In genomic region chr16:85503416-85503815, GRCm38 (mm10) we compare ENCODE assay signal across 21 mouse cellular contexts. TPM values are rescaled to one million over a fixed set of nuclear protein-coding genes. Genes with fewer than 3 reads are reported as not detected.
DNase-seq lines count a peak whose midpoint lies in the region; ATAC-seq lines count a peak whose summit lies in the region.
"Had no signal": no experiment of that assay in that cellular context is flagged by ENCODE, and none has a peak within 500 bp of the region (broad histone marks: within the 10 kb centered on the region; RNA-seq: fewer than 3 reads in every experiment).

No protein-coding gene starts in this region.

- H3K9me3 ChIP-seq in embryonic facial prominence, embryonic 10.5 days, result no peaks in the 10 kb centered on the region
- no peaks in the 10 kb centered on the region for H3K9me3 ChIP-seq in hindbrain, embryonic 14.5 days (ENCODE audit: control insufficient read depth, low read length)
- H3K9me3 ChIP-seq: embryonic facial prominence, embryonic 13.5 days; embryonic facial prominence, embryonic 15.5 days; forebrain, embryonic 10.5 days; forebrain, embryonic 12.5 days had no signal

- WGBS in embryonic facial prominence, embryonic 10.5 days, result 84% methylated on average over 5 of the region's 5 CpGs
- 74% methylated on average over 5 of the region's 5 CpGs for WGBS in hindbrain, embryonic 14.5 days

- DNase-seq in right cerebral cortex, adult 18-20 months, result peak; percentile 5
- DNase-seq in right cerebral cortex, postnatal 14 days, result no peak
- DNase-seq in Muller cell, postnatal 12 days (ENCODE audit: inconsistent ontology term), result peak; percentile 22
- DNase-seq in embryonic facial prominence, embryonic 10.5 days (ENCODE audit: low spot score), result no peak
- no peak for DNase-seq in hindbrain, embryonic 14.5 days (ENCODE audit: low spot score)
- DNase-seq: adrenal gland, adult 2 months; adrenal gland, postnatal 10 days; adrenal gland, postnatal 25 days; cerebellum, adult 11-12 months; cerebellum, adult 2 months; cerebellum, adult 9-10 months; cerebellum, postnatal 10 days; cerebellum, postnatal 25 days had no signal

- no peak overlapping the region for H3K4me3 ChIP-seq in embryonic facial prominence, embryonic 10.5 days
- H3K4me3 ChIP-seq in hindbrain, embryonic 14.5 days (replicated peaks; ENCODE audit: low read length), result no peak overlapping the region
- H3K4me3 ChIP-seq: embryonic facial prominence, embryonic 13.5 days; embryonic facial prominence, embryonic 15.5 days; erythroblast, embryonic 14.5 days; forebrain, embryonic 10.5 days; forebrain, embryonic 12.5 days had no signal

- no peak overlapping the region for H3K4me2 ChIP-seq in hindbrain, embryonic 14.5 days (replicated peaks)
- H3K4me2 ChIP-seq: embryonic facial prominence, embryonic 13.5 days; embryonic facial prominence, embryonic 15.5 days; forebrain, embryonic 12.5 days had no signal

- H3K36me3 ChIP-seq in embryonic facial prominence, embryonic 10.5 days (replicated peaks), result no peaks in the 10 kb centered on the region
- H3K36me3 ChIP-seq in hindbrain, embryonic 14.5 days (replicated peaks; ENCODE audit: control insufficient read depth, insufficient read depth), result no peaks in the 10 kb centered on the region
- H3K36me3 ChIP-seq: embryonic facial prominence, embryonic 13.5 days; embryonic facial prominence, embryonic 15.5 days; forebrain, embryonic 10.5 days; forebrain, embryonic 12.5 days; G1E had no signal

- H3K27ac ChIP-seq in embryonic facial prominence, embryonic 10.5 days (replicated peaks), result no peak overlapping the region
- H3K27ac ChIP-seq in hindbrain, embryonic 14.5 days, result no peak overlapping the region
- H3K27ac ChIP-seq: embryonic facial prominence, embryonic 13.5 days; embryonic facial prominence, embryonic 15.5 days; forebrain, embryonic 10.5 days; forebrain, embryonic 12.5 days had no signal

- no peak overlapping the region for H3K9ac ChIP-seq in hindbrain, embryonic 14.5 days
- H3K9ac ChIP-seq: embryonic facial prominence, embryonic 13.5 days; embryonic facial prominence, embryonic 15.5 days; forebrain, embryonic 12.5 days had no signal

- H3K4me1 ChIP-seq in embryonic facial prominence, embryonic 10.5 days, result no peaks in the 10 kb centered on the region
- H3K4me1 ChIP-seq in hindbrain, embryonic 14.5 days (replicated peaks; ENCODE audit: control insufficient read depth, insufficient read depth, low read length), result no peaks in the 10 kb centered on the region
- H3K4me1 ChIP-seq: embryonic facial prominence, embryonic 13.5 days; embryonic facial prominence, embryonic 15.5 days; forebrain, embryonic 12.5 days had no signal

- no peak for ATAC-seq in hindbrain, embryonic 14.5 days (ENCODE audit: low FRiP score)
- ATAC-seq: forebrain, embryonic 14.5 days; forebrain, embryonic 16.5 days had no signal

- H3K27me3 ChIP-seq in embryonic facial prominence, embryonic 10.5 days (replicated peaks; ENCODE audit: low read depth, poor library complexity, severe bottlenecking), result no peaks in the 10 kb centered on the region
- no peaks in the 10 kb centered on the region for H3K27me3 ChIP-seq in hindbrain, embryonic 14.5 days (ENCODE audit: control insufficient read depth, insufficient read depth, low read length)
- H3K27me3 ChIP-seq: embryonic facial prominence, embryonic 13.5 days; embryonic facial prominence, embryonic 15.5 days; forebrain, embryonic 12.5 days had no signal

RNA-seq across cellular contexts. Expression of gene Cyyr1, which starts 49.8 kb away (rescaled TPM):
- polyA plus RNA-seq in embryonic facial prominence, embryonic 10.5 days (2016; fragmentation: Nextera tagmentation; extraction: Ambion mirVana), result 4.0 and 4.1 TPM in 2 replicates
- polyA plus RNA-seq in hindbrain, embryonic 14.5 days (2014; fragmentation: Nextera tagmentation; extraction: Ambion mirVana), result 2.8 and 3.8 TPM in 2 replicates
- polyA plus RNA-seq: erythroblast, embryonic 14.5 days; G1E had no signal

Comparison
In these comparisons a context has a peak if more than half of its experiments do, and no peak if none do; other contexts are left out.
1. DNase-seq: peak in right cerebral cortex, adult 18-20 months (single experiment) and Muller cell, postnatal 12 days (single experiment); none in right cerebral cortex, postnatal 14 days (single experiment), embryonic facial prominence, embryonic 10.5 days (single experiment) and hindbrain, embryonic 14.5 days (single experiment).